Mouse (Mus musculus) heart, adult 2 months (tissue): Measurements from ENCODE around the gene Cby1.
A peak's percentile ranks its signal among the peaks of the same experiment; 100 is the strongest.

ENCODE experiments used
- CTCF ChIP-seq: fragments of 200-600 bp; IDR thresholded peaks from 2 replicates; pipeline ENCODE4 v1.8.1; 2022; ENCODE audit warnings: antibody characterized with exemption, mild to moderate bottlenecking, moderate library complexity
- EP300 ChIP-seq: fragments of 200-500 bp; IDR thresholded peaks from 2 replicates; pipeline ENCODE4 v1.6.1; 2011; ENCODE audit warnings: low read depth, low read length, control low read depth; ENCODE audit not compliant: insufficient read depth

DNA sequence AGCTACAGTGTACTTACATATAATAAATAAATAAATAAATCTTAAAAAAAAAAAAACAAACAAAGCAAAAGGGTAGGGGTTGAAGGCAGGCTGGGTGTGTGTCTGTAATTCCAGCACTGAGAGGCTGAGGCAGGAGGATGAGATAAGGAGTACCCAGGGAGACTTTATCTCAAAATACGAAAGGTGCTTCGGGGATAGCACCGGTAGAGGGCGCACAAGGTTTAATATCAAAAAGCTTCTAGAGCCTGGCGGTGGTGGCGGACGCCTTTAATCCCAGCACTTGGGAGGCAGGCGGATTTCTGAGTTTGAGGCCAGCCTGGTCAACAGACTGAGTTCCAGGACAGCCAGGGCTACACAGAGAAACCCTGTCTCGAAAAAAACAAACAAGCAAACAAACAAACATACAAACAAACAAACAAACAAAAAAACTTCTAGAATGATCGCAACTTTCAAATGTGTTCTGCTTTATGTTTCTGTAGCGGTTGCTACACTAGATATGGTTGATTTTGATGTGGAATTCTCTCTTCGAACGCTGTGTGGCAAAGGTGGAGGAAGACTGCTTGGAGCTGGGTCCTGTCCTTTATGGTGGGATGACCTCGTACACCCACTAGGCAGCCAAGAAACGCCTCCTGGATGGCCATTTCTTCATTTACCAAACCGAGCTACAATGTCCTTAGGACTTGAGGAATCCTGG, 1.0 kb upstream of the Cby1 start:
- TF ChIP-seq EP300, result no peak
- TF ChIP-seq CTCF, result peak; percentile 82
